Mouse (Mus musculus): ENCODE data around the gene Hoxa4. TPM values are rescaled to one million over a fixed set of nuclear protein-coding genes. Genes with fewer than 3 reads are reported as not detected.

Gene Hoxa4
- total and polyA plus RNA-seq, 3 experiments, result 0.19 TPM; not detected in 2

DNA sequence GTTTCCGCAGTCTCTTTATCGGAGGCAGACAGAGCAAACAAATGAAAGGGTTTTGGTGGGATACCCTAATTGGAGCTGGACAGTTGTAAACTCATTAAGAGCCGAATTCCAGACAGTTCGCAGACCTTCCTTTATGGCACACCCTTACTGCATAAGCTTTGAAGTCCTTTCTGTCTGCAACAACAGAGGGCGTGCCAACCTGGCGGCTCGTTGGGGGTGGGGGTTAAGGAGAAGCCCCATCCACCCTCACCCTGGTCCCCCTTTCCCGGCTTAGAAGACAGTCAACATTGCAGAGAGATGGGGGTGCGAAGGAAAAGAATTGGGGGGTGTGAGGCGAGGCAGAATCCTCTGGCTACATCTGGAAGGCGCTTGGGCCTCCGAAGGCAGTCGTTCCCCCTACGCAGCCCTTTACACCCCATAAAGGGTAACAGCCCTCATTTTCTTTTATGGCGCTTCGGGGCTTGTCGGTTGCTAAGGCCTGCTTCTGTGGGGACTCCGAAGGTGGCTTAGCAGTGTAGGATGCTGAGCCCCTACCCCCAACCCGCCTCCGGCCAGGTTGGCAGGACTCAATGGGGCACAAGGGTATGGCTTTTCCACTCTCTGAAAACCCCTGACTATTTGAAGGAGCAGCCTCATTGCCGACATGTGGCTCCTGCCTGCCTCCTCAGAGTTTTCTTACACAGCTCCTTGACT is 30.6 kb upstream of the Hoxa4 start:
- H3K27me3 ChIP-seq (replicated peaks), result no peaks in the 10 kb centered on the region
- H3K4me3 ChIP-seq (replicated peaks in 1 of 3; ENCODE audit: low read depth in 2 of 3, low read length in 2 of 3, poor library complexity in 1 of 3), result peak overlapping the region; percentile 8 to 76 (median 41)
- peaks cover 0 to 13% of the 10 kb centered on the region in 2 experiments; a peak in 2 of 4 replicates for H3K4me1 ChIP-seq (ENCODE audit: control insufficient read depth in 1 of 2, insufficient read depth in 2 of 2)

GRCm38 (mm10) chr6:52221337-52221992 is 29.9 kb upstream of the Hoxa4 start, which contains the start of gene Hoxa7:
Hoxa7 (minus strand) TSS chr6:52221854.
- Histone ChIP-seq H3K27ac (ENCODE audit: insufficient read depth, low read depth) (peak within 1 kb of the TSS; percentile 18; the same call in 1 of the 2 replicates), H3K4me3 (replicated peaks in 1 of 3; ENCODE audit: low read depth in 2 of 3, low read length in 2 of 3, poor library complexity in 1 of 3) (peak within 1 kb of the TSS; percentile 75 to 87 (median 76)), H3K27me3 (replicated peaks) (no peaks in the 10 kb centered on the region), H3K9me3 (replicated peaks; ENCODE audit: low read length) (peaks cover 24% of the 10 kb centered on the region), H3K9ac (ENCODE audit: insufficient read depth, low read depth) (peak within 1 kb of the TSS; percentile 78), H3K4me1 (ENCODE audit: control insufficient read depth in 1 of 2, insufficient read depth in 2 of 2) (peaks cover 0 to 13% of the 10 kb centered on the region in 2 experiments; a peak in 2 of 4 replicates), H3K36me3 (replicated peaks in 1 of 2; ENCODE audit: control insufficient read depth in 1 of 2, insufficient read depth in 1 of 2, low read length in 1 of 2) (peaks cover 0 to 6% of the 10 kb centered on the region in 2 experiments), H3K4me2 (ENCODE audit: insufficient read depth, low read depth, poor library complexity, severe bottlenecking) (peak within 1 kb of the TSS; percentile 57), H3K79me2 (replicated peaks; ENCODE audit: control insufficient read depth, extremely low read depth, insufficient read depth, poor library complexity, severe bottlenecking) (no peaks in the 10 kb centered on the region)
- in situ Hi-C loops (cut with MboI; ENCODE audit: low pct_ligation_motif_present, low pct_unique_long_range_greater_than_20kb, low sequenced_read_pairs) (loop anchor here (10.0 to 25.0 kb wide), 3 partner anchors 209 to 1007 kb away; partner anchors contain the start of gene Skap2), dilution Hi-C loops (cut with MboI; ENCODE audit: extremely low pct_ligation_motif_present, extremely low pct_unique_long_range_greater_than_20kb, low sequenced_read_pairs) (no loop called here)
- DNase-seq (ENCODE audit: extremely low read depth), result peak; percentile 89
- TF ChIP-seq ELF1 (IDR thresholded peaks at IDR 0.05; ENCODE audit: low read depth, low read length) (peak; percentile 45; the same call in 1 of the 2 replicates), ZNF384 (IDR thresholded peaks at IDR 0.05; ENCODE audit: low read depth, low read length) (no peak), TCF12 (IDR thresholded peaks at IDR 0.05; ENCODE audit: low read depth, low read length) (peak; percentile 65; the same call in 1 of the 2 replicates), SMC3 (IDR thresholded peaks at IDR 0.05; ENCODE audit: low read depth, low read length) (peak; percentile 85), USF1 (IDR thresholded peaks at IDR 0.05; ENCODE audit: low read depth, low read length) (no peak), UBTF (IDR thresholded peaks at IDR 0.05; ENCODE audit: low read depth, low read length) (no peak), RCOR1 (conservative IDR thresholded peaks at IDR 0.05; ENCODE audit: low read depth, low read length) (0 out of 2 replicates have a peak, but pooled peaks have one; percentile 47), POLR2A (IDR thresholded peaks at IDR 0.05; ENCODE audit: low read depth, low read length) (peak; percentile 45; the same call in 1 of the 2 replicates), ZKSCAN1 (IDR thresholded peaks at IDR 0.05; ENCODE audit: borderline replicate concordance, low read depth, low read length) (no peak), BHLHE40 (IDR thresholded peaks at IDR 0.05; ENCODE audit: low read depth, low read length) (peak; percentile 29; the same call in 1 of the 2 replicates), CTCF (conservative IDR thresholded peaks at IDR 0.05 in 1 of 2, IDR thresholded peaks at IDR 0.05 in 1 of 2; ENCODE audit: low read depth in 2 of 2, low read length in 2 of 2) (peak; percentile 83 to 98), GABPA (IDR thresholded peaks at IDR 0.05; ENCODE audit: insufficient replicate concordance, low read depth, low read length) (no peak), E2F4 (IDR thresholded peaks at IDR 0.05; ENCODE audit: insufficient replicate concordance, low read depth, low read length) (no peak), KAT2A (IDR thresholded peaks at IDR 0.05; ENCODE audit: insufficient replicate concordance, low read length) (no peak), IRF4 (IDR thresholded peaks at IDR 0.05; ENCODE audit: low read depth, low read length) (peak; percentile 28; the same call in 1 of the 2 replicates), HCFC1 (IDR thresholded peaks at IDR 0.05; ENCODE audit: low read depth, low read length) (no peak), POLR2AphosphoS2 (IDR thresholded peaks at IDR 0.05; ENCODE audit: low read depth, low read length) (no peak), ZMIZ1 (IDR thresholded peaks at IDR 0.05; ENCODE audit: low read depth, low read length) (no peak), RAD21 (IDR thresholded peaks at IDR 0.05; ENCODE audit: low read depth, low read length) (peak; percentile 97), CHD2 (IDR thresholded peaks at IDR 0.05; ENCODE audit: low read length) (no peak), MXI1 (IDR thresholded peaks at IDR 0.05; ENCODE audit: low read depth, low read length) (peak; percentile 59; the same call in 1 of the 2 replicates), MAFK (IDR thresholded peaks at IDR 0.05; ENCODE audit: insufficient replicate concordance, low read length) (no peak), JUND (conservative IDR thresholded peaks at IDR 0.05; ENCODE audit: low read depth, low read length) (no peak), MYC (IDR thresholded peaks at IDR 0.05; ENCODE audit: low read depth, low read length) (no peak), SIN3A (IDR thresholded peaks at IDR 0.05; ENCODE audit: low read length) (peak; percentile 64; the same call in 1 of the 2 replicates), MAX (IDR thresholded peaks at IDR 0.05; ENCODE audit: low read length) (no peak), JUN (IDR thresholded peaks at IDR 0.05; ENCODE audit: insufficient read depth, low read depth, low read length) (no peak)

More for the DNA sequence above, 30.6 kb upstream of the Hoxa4 start:
- peaks cover 19% of the 10 kb centered on the region for H3K9me3 ChIP-seq (replicated peaks; ENCODE audit: low read length)
- H3K9ac ChIP-seq (ENCODE audit: insufficient read depth, low read depth), result no peak overlapping the region
- H3K36me3 ChIP-seq (replicated peaks in 1 of 2; ENCODE audit: control insufficient read depth in 1 of 2, insufficient read depth in 1 of 2, low read length in 1 of 2), result peaks cover 0 to 6% of the 10 kb centered on the region in 2 experiments
- peak overlapping the region; percentile 30 for H3K4me2 ChIP-seq (ENCODE audit: insufficient read depth, low read depth, poor library complexity, severe bottlenecking)
- TF ChIP-seq NELFE (IDR thresholded peaks at IDR 0.05; ENCODE audit: low read depth, low read length) (no peak), MAX (IDR thresholded peaks at IDR 0.05; ENCODE audit: low read length) (no peak), ZMIZ1 (IDR thresholded peaks at IDR 0.05; ENCODE audit: low read depth, low read length) (no peak), ZC3H11A (IDR thresholded peaks at IDR 0.05; ENCODE audit: low read depth, low read length) (no peak), ELF1 (IDR thresholded peaks at IDR 0.05; ENCODE audit: low read depth, low read length) (no peak), EP300 (IDR thresholded peaks at IDR 0.05; ENCODE audit: low read length) (no peak), SIN3A (IDR thresholded peaks at IDR 0.05; ENCODE audit: low read length) (no peak), TCF12 (IDR thresholded peaks at IDR 0.05; ENCODE audit: low read depth, low read length) (no peak)
- no peaks in the 10 kb centered on the region for H3K79me2 ChIP-seq (replicated peaks; ENCODE audit: control insufficient read depth, extremely low read depth, insufficient read depth, poor library complexity, severe bottlenecking)
- dilution Hi-C loops (cut with MboI; ENCODE audit: extremely low pct_ligation_motif_present, extremely low pct_unique_long_range_greater_than_20kb, low sequenced_read_pairs) (no loop called here), in situ Hi-C loops (cut with MboI; ENCODE audit: low pct_ligation_motif_present, low pct_unique_long_range_greater_than_20kb, low sequenced_read_pairs) (loop anchor here (10.0 to 25.0 kb wide), 3 partner anchors 210 to 1007 kb away; partner anchors contain the start of gene Skap2)
- no peak overlapping the region for H3K27ac ChIP-seq (ENCODE audit: insufficient read depth, low read depth)
- no peak for DNase-seq (ENCODE audit: extremely low read depth)

Measured in CH12.LX (cell line).